Mouse (Mus musculus): Measurements from ENCODE around the gene Ptma.
A peak's percentile ranks its signal among the peaks of the same experiment; 100 is the strongest.
"Not testable (repeated sequence)": the region's sequence is repeated elsewhere in the genome, so short reads cannot be mapped to it uniquely, and the experiment has no call there.

Gene Ptma

DNA sequence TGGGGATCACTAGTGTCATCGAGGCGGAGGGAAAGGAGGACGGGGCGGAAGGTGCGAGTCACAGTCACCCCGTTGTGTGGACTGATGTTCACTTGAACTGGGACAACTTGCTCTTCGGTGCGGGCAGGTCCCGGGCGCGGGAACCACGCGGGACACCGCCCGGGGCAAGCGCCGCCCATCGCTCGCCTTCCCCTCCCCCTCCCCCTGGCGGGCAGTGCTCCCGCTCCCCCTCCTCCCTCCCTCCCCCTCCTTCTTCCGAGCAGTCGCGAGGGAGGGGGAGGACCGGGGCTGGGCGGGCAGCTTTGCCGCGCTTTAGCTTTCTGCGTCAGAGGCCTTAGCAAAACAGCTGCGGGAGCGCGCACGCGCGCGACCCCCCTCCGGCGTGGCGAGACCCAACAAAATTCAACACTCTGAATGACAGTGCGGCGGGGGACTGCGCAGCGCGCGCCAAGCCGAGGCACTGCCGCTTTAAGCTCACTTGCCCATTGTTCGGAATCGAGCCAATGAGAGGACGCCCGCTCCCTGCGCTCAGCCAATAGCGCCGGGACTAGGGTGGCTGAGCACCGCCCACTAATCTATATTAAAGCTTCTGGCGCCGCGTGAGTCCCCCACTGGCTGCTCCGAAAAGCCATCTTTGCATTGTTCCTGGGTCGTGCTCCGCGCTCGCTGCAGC is at the start of gene Ptma:
Gene Ptma (plus strand): TSS at position 611 of the 673 bp plus-strand sequence.
- DNase-seq (ENCODE audit: low spot score), result peak; percentile 92

DNA sequence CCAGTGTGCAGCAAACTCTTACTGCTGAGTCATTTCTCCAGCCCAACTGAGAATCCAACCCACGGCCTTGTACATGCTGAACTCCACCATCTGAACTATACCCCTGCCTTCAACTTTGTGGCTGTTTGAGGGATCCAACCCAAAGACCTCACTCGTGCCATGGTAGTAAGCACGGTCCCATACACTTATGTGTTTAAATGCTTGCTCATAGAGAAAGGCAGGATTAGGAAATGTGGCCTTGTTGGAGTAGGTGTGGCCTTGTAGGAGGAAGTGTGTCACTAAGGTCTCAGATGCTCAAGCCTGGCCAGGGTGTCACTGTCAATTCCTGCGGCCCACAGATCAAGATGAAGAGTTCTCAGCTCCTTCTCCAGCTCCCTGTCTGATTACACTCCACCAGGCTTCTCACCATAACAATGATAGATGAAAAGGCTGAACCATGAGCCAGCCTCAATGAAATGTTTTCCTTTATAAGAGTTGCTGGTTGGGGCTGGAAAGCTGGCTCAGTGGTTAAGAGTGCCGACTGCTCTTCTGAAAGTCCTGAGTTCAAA is 48.7 kb upstream of the Ptma start:
- no peak for DNase-seq (ENCODE audit: low spot score)

DNA sequence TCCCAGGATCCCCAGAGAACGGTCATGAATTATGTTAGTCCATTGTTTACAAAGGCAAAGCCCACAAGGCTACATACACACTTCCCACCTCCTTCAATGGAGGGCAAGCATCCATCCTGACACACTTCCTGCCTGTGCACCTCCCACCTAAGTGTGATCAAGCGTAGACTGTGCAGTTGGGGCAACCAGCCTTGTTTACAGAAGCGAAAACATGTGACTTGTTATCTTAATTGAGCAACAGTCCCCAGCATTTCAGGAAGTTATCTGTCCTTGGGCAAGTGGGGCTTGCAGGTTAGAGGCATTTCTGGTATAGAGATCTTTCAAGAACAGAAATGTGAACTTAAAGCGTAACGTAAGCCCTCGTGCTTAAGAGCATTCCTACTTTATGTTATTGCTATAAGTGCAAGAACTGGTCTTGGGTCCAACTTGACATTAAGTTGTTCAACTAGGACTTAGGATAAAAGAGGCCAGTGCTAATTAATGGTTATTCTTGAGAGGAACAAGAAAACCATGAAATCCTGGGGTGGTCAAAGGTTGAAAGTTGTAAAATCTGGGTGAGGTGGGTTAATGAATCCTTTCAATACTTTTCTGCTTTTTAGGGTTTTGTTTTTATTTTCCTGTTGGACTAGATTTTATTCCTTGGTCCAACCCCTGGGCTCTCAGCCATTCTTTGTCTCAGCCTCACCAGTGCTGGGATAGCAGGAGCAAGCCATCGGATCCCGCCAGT is 47.3 kb upstream of the Ptma start:
- DNase-seq (ENCODE audit: low spot score), result no peak

DNA sequence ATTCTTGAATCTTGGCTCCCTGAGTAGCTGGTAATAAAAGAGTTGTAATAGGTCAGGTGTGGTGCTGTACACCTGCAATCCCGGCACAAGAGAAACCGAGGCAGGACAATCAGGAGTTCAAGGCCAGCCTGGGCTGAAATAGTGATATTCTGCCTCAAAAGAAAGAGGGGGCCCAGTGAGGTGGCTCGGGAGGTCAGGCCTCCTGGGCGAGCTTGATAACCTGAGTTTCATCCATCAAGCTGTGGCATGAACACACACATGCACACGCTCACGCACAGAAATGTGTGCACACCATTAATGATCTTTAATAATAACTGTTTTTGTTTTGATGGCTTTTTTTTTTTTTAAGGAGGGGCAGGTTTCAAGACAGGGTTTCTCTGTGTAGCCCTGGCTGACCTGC is 46.2 kb upstream of the Ptma start:
- no peak for DNase-seq (ENCODE audit: low spot score)

DNA sequence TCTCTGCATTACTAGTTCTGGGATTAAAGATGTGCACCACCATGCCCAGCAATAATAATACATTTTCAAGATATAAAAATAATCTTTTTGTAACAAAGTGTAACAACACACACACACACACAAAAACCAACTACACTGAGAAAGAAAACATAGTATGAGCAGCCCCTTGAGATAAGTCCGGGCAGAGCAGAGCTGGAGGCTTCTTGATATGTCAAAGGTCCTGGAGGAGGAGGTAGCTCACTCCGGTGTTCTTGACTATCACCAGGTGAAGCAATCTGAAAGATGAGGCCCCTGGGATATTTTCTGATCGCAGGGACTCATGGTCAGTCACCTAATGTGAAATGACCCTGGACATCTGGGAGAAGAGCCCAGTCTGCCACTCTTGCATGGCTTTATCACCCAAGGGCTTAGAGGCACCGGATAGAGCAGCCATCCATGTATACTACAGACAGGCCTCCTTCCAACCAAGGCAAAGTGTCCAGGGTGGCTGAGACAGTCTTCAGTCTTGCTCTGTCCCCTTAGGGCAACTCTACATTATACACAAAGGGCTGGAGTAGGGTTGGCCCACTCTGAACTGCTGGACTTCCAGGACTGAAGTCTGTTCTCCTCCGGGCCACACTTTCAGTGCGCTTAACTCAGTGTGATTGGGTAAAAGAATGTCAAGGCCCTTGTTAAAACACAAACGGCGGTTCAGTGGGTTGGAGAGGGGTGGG is 45.6 kb upstream of the Ptma start:
- DNase-seq (ENCODE audit: low spot score), result no peak

DNA sequence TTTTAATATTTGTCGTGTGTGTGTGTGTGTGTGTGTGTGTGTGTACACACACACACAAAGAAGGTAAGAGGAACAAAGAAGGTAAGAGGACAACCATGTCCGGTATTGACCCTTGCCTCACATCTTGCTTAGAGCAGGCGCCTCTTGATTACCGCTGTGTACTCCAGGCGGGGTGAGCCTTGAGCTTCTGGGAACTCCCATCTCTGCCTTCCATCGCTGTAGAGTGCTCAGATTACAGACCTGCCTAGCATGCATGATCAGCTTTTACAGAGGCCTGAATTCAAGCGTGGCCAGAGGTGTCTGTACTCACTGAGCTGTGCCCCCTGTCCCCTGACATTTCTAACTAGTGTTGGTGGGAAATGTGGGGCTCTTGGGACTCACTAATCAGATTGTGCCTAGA is 45.1 kb upstream of the Ptma start:
- DNase-seq (ENCODE audit: low spot score), result no peak

DNA sequence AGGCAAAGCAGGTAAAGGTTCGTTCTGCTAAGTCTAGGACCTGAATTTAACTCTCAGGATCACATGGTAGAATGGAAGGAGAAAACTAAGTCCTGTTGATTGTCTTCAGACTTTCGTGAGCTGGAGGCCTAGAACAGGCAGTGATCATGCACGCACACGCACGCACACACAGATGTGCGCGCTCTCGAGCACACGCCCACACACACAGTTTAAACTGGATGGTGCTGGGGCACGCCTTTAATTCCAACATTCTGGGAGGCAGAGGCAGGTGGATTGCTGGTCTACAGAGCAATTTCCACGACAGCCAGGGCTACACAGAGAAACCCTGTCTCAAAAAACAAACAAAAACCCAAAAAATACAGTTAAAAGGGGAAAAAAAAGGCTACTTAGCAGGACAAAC is 44.2 kb upstream of the Ptma start:
- DNase-seq (ENCODE audit: low spot score), result no peak

DNA sequence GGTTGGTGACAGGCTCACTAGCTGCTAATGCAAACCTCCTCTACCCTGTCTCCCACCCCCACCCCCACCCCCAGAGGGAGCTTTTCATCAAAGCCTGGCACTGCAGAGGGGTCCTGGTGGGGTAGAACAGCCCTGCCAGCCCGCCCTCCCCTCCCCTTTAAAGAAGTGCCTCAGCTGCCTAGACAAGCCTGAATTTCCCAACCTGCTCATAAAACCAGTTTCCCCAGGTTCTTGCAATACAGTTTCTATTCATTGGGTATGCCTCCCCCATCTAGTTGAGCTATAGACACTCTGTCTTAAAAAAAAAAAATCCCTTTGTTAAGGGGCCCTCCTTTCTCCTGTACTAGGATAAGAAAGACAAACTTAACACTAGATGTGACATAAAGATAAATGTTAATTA is 43.8 kb upstream of the Ptma start:
- no peak for DNase-seq (ENCODE audit: low spot score)

DNA sequence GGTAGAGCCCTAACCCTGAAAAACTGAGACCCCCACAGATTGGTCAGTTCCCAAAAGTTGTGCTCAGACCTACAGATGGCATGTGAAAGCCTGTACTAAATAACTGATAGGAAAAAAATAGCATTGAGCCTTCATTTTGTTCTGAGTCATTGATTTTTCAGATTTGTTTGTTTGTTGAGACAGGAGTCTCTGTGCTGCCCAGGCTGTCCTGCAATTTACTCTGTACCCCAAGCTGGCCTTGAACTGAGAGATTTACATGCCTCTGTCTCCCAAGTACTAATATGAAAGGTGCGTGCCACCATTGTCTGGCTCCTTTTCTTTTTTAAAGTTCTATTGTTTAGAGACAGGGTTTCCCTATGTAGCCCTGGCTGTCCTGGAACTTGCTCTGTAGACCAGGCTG is 41.2 kb upstream of the Ptma start:
- DNase-seq (ENCODE audit: low spot score), result no peak

DNA sequence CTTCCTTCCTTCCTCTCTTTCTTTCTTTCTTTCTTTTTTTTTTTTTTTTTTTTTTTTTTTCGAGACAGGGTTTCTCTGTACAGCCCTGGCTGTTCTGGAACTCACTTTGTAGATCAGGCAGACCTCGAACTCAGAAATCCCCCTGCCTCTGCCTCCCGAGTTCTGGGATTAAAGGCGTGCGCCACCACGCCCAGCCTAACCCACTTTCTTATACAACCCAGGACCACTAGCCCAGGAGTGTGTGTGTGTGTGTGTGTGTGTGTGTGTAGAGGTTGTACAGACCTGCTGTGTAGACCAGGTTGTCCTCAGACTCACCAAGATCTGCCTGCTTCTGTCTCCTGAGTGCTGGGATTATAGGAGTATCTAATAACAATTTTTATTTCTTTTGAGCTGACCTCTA is 40.7 kb upstream of the Ptma start:
- not testable (repeated sequence) for DNase-seq (ENCODE audit: low spot score)

DNA sequence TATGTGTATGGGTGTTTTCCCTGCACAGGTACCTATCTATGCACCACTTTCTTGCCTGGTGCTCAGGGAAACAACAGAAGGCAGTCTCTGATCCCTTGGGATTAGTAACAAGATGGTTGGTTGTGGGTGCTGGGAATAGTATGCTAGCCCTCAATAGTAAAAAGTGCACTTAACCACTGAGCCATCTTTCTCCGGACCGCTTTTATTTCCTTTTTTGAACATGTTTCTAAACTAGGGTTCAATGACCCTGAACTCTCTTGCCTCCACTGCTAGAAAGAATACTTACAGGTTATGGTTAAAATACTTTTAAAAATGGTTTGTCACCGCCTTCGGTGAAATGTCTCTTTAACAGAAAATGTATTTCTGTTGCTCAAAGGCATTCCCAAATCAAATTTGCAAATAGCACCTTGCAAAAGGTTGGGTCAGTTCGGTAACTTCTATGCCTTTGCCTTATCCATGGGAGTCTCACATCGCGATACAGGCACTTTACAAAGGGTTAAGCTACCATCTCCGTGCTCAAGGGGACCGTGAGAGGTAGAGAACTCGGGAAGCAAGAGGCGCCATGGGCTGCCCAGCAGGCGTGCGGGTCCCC is 39.7 kb upstream of the Ptma start:
- no peak for DNase-seq (ENCODE audit: low spot score)

DNA sequence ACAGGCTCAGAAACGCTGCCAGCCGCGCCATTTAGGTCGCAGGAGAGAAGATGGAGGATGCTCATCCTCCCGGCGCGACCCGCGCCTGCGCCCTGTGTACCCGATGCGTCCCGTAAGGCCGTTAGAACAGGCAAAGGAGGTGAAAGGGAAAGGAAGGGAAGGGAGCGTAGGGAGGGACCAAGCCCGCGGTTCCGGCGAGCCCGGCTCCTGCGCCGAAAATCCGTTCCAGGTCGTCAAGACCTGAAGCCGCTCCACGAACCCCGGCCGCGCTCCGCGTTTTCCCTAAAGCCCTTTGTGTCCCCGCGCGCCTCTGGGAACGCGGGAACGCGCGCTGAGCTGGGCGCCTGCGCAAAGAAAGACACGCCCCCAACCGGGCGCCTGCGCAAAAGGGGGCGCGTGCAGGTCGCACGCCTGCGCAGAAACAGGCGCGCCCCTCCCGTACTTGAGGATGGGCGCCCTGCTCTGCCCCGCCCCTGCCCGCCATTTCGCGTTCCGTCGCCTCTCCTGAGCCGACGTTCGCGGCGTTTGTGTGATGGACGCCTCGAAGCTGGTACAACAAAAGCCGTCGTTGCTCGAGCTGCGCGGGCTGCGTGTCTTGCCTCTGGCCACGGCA is 39.1 kb upstream of the Ptma start:
- peak; percentile 98 for DNase-seq (ENCODE audit: low spot score)

DNA sequence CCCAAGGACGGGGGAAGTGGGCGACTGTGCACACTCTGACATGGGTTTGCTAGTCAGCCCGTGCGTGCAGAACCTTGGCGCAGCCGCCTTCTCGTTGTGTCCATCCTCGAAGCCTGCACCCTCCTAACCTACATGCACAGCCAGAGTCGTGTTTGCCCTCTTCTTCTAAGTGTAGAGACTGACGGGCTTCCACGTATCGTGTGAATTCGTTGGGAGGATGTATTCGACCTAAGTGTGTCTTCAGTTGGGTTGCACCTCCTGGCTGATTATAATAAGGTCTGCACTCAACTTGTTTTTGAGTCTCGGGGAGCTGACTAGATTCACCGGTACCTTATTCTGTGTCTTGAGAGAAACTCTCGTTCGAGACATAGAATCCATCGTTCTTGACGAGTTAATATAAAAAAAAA is 38.6 kb upstream of the Ptma start:
- DNase-seq (ENCODE audit: low spot score), result no peak

DNA sequence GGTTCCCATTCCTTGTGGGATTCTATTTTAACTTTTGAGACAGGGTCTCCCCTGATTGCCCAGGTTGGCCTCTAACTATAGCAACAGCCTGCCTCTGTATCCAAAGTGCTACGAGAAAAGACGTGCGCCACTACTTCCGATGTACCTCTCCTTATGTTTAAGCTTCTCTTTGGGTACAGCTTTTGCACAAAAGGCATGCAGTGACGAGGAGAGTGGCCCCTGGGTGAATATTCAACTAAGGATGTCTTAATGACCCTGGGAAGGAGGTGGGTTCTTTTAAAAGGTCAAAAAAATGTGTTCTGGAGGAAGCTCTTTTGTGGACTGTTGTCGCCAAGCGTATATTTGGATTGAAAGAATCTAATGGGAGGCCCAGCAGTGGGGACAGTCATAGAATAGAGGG is 38.2 kb upstream of the Ptma start:
- no peak for DNase-seq (ENCODE audit: low spot score)

DNA sequence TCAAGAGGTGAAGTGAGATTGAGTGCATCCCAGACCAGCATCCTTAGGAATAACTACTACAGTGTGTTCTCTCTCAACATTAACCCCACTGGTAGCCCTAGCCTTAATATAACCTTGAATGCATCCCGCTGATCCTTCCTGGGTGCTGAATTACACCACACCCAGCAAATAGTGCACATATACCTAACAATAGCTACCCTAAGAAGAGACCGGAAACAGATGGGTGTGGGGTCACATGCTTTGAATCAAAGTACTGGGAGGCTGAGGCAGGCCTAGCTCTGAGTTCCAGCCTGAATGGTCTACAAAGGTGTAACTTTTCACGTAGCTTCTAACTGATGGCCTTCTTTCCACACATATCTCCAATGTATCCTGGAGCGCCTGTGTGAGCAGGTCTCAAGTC is 37.8 kb upstream of the Ptma start:
- DNase-seq (ENCODE audit: low spot score), result no peak

DNA sequence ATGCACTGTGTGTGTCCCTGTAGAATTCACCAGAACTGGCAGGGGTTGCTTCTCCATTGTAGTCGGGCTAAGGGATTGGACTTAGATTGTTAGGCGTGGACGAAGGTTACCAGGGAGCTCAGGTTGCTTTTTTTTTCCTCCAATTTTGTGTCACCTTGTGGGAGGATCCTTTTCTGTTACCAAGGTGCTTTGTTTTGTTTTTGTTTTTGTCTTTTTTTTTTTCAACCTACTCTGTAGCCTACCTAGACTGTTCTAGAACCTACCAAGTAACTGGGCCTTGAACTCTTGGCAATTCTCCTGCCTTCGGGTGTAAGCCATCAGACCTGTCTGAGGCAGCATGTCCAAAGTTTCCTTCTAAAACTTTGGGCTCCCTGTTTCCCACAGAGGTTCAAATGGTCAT is 36.6 kb upstream of the Ptma start:
- DNase-seq (ENCODE audit: low spot score), result no peak

DNA sequence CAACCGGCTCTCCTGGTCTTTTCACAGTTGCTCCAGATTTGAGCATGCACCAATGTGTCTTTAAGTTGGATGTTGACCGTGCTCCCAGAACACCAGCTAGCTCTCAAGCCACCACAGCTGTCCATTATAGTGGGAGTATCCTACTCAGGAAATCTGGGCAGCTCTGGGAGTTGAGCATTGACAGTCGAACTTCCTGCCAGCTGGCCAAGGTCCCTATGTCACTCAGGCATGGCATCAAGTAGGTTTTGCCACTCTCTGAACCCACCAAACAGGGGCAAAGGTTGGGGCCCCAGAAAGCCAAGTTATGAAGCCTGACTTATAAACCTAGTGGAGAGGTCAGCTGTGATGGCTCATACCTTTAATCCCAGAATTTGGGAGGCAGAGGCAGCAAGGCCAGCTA is 35.8 kb upstream of the Ptma start:
- no peak for DNase-seq (ENCODE audit: low spot score)

DNA sequence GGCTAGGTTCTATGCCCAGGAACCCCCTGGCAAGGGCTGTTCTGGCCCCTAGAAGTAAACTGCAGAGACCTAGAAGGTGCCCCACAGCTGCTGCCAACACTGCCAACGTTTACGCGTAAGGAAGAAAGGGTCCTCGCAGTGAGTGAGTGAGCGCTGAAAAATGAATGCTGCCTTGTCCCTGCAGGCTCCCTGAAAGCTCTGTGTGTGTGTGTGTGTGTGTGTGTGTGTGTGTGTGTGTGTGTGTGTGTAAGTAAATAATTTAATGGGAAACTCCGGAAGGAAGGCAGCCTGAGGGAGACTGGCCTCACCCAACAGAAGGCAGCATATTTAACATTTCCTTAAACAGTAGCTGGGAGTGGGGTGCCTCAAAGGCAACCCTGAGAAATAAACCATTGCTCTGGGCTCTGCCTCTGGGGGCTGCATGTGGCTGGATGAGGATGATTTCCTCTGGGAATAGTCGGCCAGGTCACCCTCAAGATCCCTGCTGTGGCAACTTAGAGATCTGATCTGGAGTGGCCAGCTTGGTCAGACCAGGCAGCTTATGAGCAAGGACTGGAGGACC is 34.9 kb upstream of the Ptma start:
- DNase-seq (ENCODE audit: low spot score), result no peak

DNA sequence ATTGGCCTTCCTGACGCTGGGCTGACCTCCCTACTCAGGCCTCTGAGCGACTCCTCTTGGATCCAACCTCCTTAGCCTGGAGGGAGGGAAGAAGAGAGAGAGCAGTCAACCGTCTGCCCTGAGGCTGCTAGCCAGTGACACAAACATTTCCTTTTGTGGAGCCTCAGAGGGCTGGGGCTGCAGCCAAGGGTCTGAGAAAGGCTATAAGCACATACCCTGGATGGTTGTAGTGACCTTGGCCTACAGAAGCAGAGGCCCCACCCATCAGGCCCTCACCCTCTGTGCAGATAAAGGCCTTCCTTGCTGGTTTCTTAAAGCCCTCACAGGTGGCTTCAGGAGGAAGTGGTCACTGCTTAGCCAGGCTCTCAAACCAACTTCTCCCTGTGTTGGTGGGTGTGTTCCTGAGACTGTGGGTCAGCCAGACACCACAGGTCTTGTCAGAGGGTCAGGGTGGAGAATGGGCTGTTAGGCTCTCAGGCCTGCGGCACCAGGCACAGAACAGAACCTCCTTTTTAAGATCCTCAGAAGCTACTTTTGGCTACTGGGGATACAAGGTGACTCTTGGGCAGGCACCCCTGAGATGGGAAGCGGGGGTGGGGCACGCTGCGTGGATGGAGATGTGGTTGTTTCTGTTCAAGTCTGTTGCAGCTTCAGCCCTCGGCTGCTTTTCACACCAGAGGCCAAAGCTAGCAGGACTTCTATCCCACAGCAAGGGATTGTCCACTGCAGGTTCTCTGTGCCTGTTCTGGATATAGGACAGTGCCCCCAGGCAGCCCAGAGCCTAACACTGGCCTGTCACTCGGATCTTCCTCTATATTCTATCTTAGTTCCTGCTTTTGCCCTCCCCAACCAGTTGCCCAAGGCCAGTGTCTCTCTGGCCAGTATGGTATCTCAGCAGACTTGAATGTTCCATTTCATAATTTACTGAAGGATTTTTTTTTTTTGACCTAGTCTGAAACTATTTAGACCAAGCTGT is 34.1 kb upstream of the Ptma start:
- DNase-seq (ENCODE audit: low spot score), result no peak

DNA sequence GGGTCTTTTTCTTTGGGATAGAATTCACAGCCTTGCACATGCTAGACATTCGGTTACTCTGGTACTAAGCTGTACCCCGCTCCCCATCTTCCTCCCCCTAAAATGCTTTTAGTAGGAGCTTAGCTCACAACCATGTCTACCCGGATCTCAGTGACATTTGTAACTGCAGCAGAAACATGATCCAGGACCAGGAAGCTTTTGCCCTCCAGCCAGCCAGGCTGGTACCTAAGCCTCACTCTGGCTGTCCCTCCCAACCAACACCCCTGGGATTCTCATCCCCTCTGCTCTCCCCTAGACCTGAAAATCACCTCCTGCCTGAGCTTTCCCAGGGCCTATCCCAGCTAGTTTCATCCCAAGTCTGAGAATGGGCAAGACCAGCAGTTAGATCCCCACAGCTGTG is 32.7 kb upstream of the Ptma start:
- DNase-seq (ENCODE audit: low spot score), result no peak

DNA sequence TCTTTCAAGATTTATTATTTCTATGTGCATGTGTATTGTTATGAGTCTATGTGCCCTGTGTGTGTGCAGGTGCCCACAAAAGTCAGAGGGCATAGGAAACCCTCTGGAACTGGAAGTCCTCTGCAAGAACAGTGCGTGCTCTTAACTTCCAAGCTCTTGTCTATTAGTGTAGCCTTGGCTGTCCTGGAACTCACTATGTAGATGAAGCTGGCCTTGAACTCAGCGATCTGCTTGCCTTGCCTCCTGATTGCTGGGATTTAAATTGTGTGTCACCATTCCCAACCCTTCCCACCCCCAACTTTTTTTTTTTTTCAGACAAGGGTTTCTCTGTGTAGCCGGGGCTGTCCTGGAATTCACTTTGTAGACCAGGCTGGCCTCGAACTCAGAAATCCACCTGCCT is 30.2 kb upstream of the Ptma start:
- DNase-seq (ENCODE audit: low spot score), result no peak
